23 mouse cellular contexts compared by ENCODE assay signal in genomic region chr17:74921413-74921812, GRCm38 (mm10).
DNase-seq lines count a peak whose midpoint lies in the region; ATAC-seq lines count a peak whose summit lies in the region.
"Had no signal": no experiment of that assay in that cellular context is flagged by ENCODE, and none has a peak within 500 bp of the region (broad histone marks: within the 10 kb centered on the region; RNA-seq: fewer than 3 reads in every experiment).

No protein-coding gene starts in this region.

- 88% methylated on average over 6 of the region's 6 CpGs for WGBS in kidney, embryonic 14.5 days
- whole genome bisulfite sequencing in kidney, embryonic 16.5 days: 95% methylated on average over 6 of the region's 6 CpGs
- 91% methylated on average over 6 of the region's 6 CpGs for WGBS in midbrain, embryonic 13.5 days
- WGBS in midbrain, embryonic 11.5 days: 89% methylated on average over 6 of the region's 6 CpGs

- H3K36me3 ChIP-seq in kidney, embryonic 14.5 days (ENCODE audit: control insufficient read depth, insufficient read depth, low read length): no peaks in the 10 kb centered on the region
- no peaks in the 10 kb centered on the region for H3K36me3 ChIP-seq in kidney, embryonic 16.5 days (ENCODE audit: insufficient read depth, low read length)
- H3K36me3 ChIP-seq in midbrain, embryonic 13.5 days: no peaks in the 10 kb centered on the region
- no peaks in the 10 kb centered on the region for H3K36me3 ChIP-seq in midbrain, embryonic 11.5 days (ENCODE audit: control insufficient read depth, insufficient read depth, low read length)
- H3K36me3 ChIP-seq: hindbrain, embryonic 13.5 days; limb, embryonic 12.5 days; liver, embryonic 13.5 days; lung, embryonic 15.5 days; midbrain, embryonic 15.5 days; stomach, embryonic 15.5 days had no signal

- no peaks in the 10 kb centered on the region for H3K27me3 ChIP-seq in kidney, embryonic 14.5 days (ENCODE audit: control insufficient read depth, insufficient read depth, low read length)
- no peaks in the 10 kb centered on the region for H3K27me3 ChIP-seq in kidney, embryonic 16.5 days (ENCODE audit: insufficient read depth, low read length)
- no peaks in the 10 kb centered on the region for H3K27me3 ChIP-seq in midbrain, embryonic 13.5 days
- H3K27me3 ChIP-seq in midbrain, embryonic 11.5 days (ENCODE audit: control insufficient read depth, insufficient read depth, low read length): no peaks in the 10 kb centered on the region
- H3K27me3 ChIP-seq: hindbrain, embryonic 13.5 days; limb, embryonic 12.5 days; liver, embryonic 13.5 days; lung, embryonic 15.5 days; midbrain, embryonic 15.5 days; stomach, embryonic 15.5 days had no signal

- no peak overlapping the region for H3K27ac ChIP-seq in kidney, embryonic 14.5 days (ENCODE audit: low read depth, low read length)
- H3K27ac ChIP-seq in kidney, embryonic 16.5 days (ENCODE audit: low read length): no peak overlapping the region
- H3K27ac ChIP-seq in midbrain, embryonic 13.5 days: no peak overlapping the region
- H3K27ac ChIP-seq in midbrain, embryonic 11.5 days (ENCODE audit: low read depth, low read length): no peak overlapping the region
- H3K27ac ChIP-seq: hindbrain, embryonic 13.5 days; limb, embryonic 12.5 days; liver, embryonic 13.5 days; macrophage; midbrain, embryonic 15.5 days; stomach, embryonic 15.5 days had no signal

- H3K9me3 ChIP-seq in kidney, embryonic 14.5 days (ENCODE audit: control insufficient read depth, low read length): peaks cover 5% of the 10 kb centered on the region
- H3K9me3 ChIP-seq in kidney, embryonic 16.5 days (ENCODE audit: low read length): peaks cover 8% of the 10 kb centered on the region; the same call in 1 of the 2 replicates
- no peaks in the 10 kb centered on the region for H3K9me3 ChIP-seq in midbrain, embryonic 13.5 days
- no peaks in the 10 kb centered on the region for H3K9me3 ChIP-seq in midbrain, embryonic 11.5 days (ENCODE audit: control insufficient read depth, low read length)
- H3K9me3 ChIP-seq: liver, embryonic 13.5 days; lung, embryonic 15.5 days; midbrain, embryonic 15.5 days; stomach, embryonic 15.5 days had no signal

- H3K9ac ChIP-seq in kidney, embryonic 14.5 days (ENCODE audit: low read depth, low read length): no peak overlapping the region
- H3K9ac ChIP-seq in kidney, embryonic 16.5 days (replicated peaks; ENCODE audit: low read length): no peak overlapping the region
- H3K9ac ChIP-seq in midbrain, embryonic 13.5 days (replicated peaks): no peak overlapping the region
- no peak overlapping the region for H3K9ac ChIP-seq in midbrain, embryonic 11.5 days (ENCODE audit: low read length)
- H3K9ac ChIP-seq: hindbrain, embryonic 13.5 days; limb, embryonic 12.5 days; liver, embryonic 13.5 days; lung, embryonic 15.5 days; midbrain, embryonic 15.5 days; stomach, embryonic 15.5 days had no signal

- 0 out of 2 replicates have a peak, but pooled peaks cover 14% of the 10 kb centered on the region for H3K4me1 ChIP-seq in kidney, embryonic 14.5 days (ENCODE audit: control insufficient read depth, insufficient read depth, low read length)
- H3K4me1 ChIP-seq in kidney, embryonic 16.5 days (ENCODE audit: insufficient read depth, low read length): peaks cover 10% of the 10 kb centered on the region
- 0 out of 2 replicates have a peak, but pooled peaks cover 3% of the 10 kb centered on the region for H3K4me1 ChIP-seq in midbrain, embryonic 13.5 days (replicated peaks)
- H3K4me1 ChIP-seq in midbrain, embryonic 11.5 days (ENCODE audit: control insufficient read depth, insufficient read depth, low read length): no peaks in the 10 kb centered on the region
- H3K4me1 ChIP-seq: hindbrain, embryonic 13.5 days; liver, embryonic 13.5 days; midbrain, embryonic 15.5 days; stomach, embryonic 15.5 days had no signal

- H3K4me2 ChIP-seq in kidney, embryonic 14.5 days (replicated peaks; ENCODE audit: low read depth, low read length): no peak overlapping the region
- H3K4me2 ChIP-seq in kidney, embryonic 16.5 days (replicated peaks; ENCODE audit: low read depth, low read length): no peak overlapping the region
- no peak overlapping the region for H3K4me2 ChIP-seq in midbrain, embryonic 13.5 days (replicated peaks)
- no peak overlapping the region for H3K4me2 ChIP-seq in midbrain, embryonic 11.5 days
- H3K4me2 ChIP-seq: heart, embryonic 11.5 days; hindbrain, embryonic 13.5 days; limb, embryonic 12.5 days; liver, embryonic 13.5 days; lung, embryonic 15.5 days; midbrain, embryonic 15.5 days; stomach, embryonic 15.5 days had no signal

- H3K4me3 ChIP-seq in kidney, embryonic 14.5 days (ENCODE audit: low read length): no peak overlapping the region
- no peak overlapping the region for H3K4me3 ChIP-seq in kidney, embryonic 16.5 days (ENCODE audit: low read length)
- H3K4me3 ChIP-seq in midbrain, embryonic 13.5 days (replicated peaks): no peak overlapping the region
- no peak overlapping the region for H3K4me3 ChIP-seq in midbrain, embryonic 11.5 days (ENCODE audit: low read depth, low read length)
- H3K4me3 ChIP-seq: hindbrain, embryonic 13.5 days; limb, embryonic 12.5 days; liver, embryonic 13.5 days; lung, embryonic 15.5 days; midbrain, embryonic 15.5 days; stomach, embryonic 15.5 days had no signal

- peak; percentile 17; the same call in 1 of the 2 replicates for ATAC-seq in kidney, embryonic 14.5 days (ENCODE audit: low FRiP score, low TSS enrichment)
- ATAC-seq in kidney, embryonic 16.5 days (ENCODE audit: low FRiP score, low TSS enrichment): no peak
- peak; percentile 9; the same call in 1 of the 2 replicates for ATAC-seq in midbrain, embryonic 13.5 days
- no peak for ATAC-seq in midbrain, embryonic 11.5 days (ENCODE audit: low FRiP score)
- ATAC-seq: inflammation-experienced regulatory T-cells, adult 6 months; midbrain, embryonic 15.5 days had no signal

- DNase-seq in heart, adult 11 months: peak; percentile 69
- DNase-seq in heart, postnatal 4 days: no peak
- DNase-seq in midbrain, embryonic 11.5 days (ENCODE audit: low spot score, missing footprints): no peak
- DNase-seq: adrenal gland, adult 2 months; cerebellum, adult 11 months; cerebellum, adult 9-11 months; gastrocnemius, postnatal 25 days; heart, postnatal 14 days; kidney, adult 8-10 months; kidney, postnatal 4 days; liver, embryonic 13.5 days; thymus, postnatal 25 days had no signal

Comparison
In these comparisons a context has a peak if more than half of its experiments do, and no peak if none do; other contexts are left out.
1. ATAC-seq: peak in kidney, embryonic 14.5 days (single experiment) and midbrain, embryonic 13.5 days (single experiment); none in kidney, embryonic 16.5 days (single experiment) and midbrain, embryonic 11.5 days (single experiment).